Mouse (Mus musculus) kidney, adult 11 months (tissue): ENCODE results near the gene Cep78.

Experiments
- DNase-seq: peaks from one replicate; pipeline ENCODE4 v3.0.0; 2022

Cep78 gene

DNA sequence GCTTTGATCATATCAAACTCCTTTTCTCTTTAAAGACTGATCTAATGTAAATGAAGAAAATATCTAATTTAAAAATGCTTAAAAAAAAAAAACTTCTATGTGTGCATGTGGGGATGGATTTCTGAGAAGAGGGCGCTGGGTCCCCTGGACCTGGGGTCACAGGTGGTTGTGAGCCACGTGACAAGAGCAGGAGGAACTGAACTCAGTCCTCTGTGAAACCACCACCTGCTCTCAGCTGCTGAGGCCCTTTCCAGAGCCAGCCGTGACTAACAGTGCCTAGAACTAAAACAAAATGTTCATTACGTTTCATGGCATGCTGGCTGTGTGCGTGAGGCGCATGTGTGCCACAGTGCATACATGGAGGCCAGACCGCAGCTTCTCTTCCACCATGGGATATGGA lies 20.3 kb downstream of the Cep78 start:
- no peak for DNase-seq

DNA sequence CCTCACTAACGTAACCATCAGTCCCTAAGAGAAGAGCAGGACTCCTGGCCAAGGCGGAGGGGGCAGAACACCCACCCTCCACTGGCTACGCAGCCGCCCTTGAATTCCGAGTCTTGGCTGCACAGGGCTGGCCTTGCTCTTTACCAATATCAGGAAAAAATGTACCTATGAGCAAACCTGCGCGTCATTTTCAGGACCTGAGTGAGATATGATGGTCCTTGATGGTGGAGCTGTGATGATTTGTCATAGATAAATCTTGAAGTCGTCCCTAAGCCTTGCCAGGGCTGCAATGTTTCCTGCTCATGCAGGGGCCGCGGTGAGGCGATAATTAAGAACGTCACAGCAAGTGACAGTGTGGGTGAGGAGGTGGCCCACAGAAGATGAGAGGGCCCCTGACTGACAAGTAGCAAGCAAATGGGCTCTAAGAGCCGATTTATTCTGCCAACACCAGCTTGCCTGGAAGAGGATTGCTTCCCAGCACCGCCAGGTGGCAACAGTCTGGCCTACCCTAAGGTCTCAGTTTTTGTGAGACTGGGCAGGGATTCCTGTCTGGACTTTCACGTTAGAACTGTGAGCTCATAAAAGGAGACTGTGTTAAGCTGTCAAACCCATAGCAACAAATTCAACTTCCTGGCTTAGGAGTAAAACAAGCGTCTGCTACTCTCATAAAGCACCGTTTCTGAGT lies 21.6 kb downstream of the Cep78 start:
- DNase-seq = no peak

DNA sequence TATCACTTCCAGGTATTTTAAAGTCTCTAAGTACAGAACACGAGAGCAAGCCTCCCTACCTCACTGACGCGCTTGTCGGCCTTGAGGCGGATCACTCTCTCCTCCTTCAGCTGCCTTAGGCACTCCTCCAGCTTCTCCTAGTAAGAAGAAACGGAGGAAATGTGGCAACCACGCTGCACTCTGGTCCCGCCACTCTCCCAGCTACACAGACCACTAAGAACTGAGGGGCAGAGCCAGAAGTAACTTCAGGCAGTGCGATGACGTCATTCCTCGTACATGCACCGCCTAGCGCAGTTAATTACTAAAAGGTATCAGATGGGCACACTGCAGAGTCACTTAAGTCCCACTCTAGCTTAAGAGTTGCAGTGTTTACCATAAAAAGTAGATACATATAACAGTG lies 22.5 kb downstream of the Cep78 start:
- DNase-seq = no peak

DNA sequence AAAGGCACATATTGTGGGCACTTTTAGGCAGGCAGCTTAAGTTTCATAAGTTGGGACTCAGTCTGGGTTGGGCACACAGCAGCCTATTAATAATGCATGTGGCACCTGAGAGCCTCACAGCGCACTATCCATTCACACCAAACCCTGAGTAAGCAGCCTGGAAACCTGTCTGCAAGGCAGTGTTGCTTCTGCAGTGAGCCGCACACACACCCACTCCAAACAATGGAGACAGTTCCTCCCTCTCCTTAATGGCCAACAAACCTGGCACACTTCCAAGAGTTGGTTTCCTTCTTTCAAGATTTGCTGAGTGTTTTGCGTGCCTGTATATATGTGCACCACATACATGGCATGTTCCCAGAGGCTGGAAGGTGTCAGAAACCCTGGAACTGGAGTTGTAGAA lies 34.6 kb downstream of the Cep78 start:
- no peak for DNase-seq

DNA sequence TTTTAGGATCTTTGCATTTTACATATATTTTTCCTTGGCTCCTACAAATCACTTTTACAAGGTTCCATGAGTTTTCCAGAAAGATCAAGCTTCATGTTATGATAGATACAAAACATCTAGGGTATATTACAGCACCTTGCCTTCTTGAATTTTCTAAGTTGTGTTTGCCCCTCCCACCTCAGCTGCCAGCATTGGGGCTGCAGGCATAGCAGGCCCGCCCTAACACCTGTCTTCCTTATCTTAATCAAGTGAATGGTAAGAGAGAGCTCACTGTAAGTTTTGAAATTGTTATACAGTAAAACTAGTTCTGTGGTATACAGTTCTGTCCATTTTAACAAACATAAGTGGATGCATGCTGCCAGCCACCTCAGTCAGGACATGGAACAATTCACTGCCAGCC lies 35.9 kb downstream of the Cep78 start:
- no peak for DNase-seq

DNA sequence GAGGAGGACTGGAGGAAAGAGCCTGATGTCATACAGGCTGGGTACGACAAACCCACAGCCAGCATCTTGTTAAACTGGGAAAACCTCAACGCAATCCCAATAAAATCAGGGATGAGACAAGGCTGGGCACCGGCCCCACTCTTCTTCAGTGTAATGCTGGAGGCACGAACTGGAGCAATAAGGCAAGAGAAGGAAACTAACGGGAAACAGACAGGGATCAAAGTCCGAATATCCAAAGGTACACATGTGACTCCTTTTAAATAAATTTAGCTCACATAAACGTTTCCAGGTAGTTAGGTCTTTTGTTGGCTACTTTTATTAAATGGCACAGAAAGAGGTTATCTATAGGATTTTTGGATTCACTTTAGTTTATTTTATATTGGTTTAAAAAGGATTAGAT lies 36.4 kb downstream of the Cep78 start:
- DNase-seq = no peak

DNA sequence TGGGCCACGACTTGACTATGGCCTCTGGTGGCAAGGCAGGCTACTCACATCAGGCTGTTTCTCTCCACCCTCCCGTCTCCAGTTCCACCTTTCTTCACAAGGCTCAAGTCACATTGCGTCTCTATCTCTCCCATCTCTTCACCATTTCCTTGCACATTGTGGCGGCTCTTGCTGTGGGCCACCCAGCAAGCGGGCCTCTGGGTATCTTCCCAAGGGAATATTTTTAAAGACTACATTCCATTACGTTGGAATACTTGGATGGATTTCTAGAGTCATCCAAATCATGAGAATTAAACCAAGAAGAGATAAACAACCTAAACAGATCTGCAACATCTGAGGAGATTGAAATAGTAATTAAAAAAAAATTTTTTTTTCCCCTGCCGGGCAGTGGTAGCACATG lies 37.6 kb downstream of the Cep78 start, which contains the start of gene Psat1:
Gene Psat1, minus strand, starts transcription at position 101 of the 400 bp plus-strand sequence.
- DNase-seq = no peak

DNA sequence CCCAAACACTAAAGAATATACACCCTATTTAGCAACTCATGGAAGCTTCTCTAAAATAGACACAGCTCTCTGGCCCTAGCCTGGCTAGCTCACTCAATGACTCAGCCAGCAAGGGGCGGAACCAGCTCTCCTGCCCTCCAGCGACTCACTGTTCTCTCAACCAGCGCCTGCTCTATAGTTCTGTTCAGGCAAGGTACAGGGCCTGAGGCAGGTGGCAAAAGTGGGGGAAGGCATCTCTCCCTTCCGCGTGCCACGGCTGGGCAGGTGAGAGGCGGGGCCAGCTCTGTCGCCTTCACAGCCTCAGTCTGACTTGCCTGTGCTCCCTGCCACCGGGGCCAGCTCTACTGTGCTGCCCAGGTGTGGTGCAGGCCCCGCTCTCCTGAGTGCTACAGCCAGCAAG lies 38.1 kb downstream of the Cep78 start:
- DNase-seq = peak; percentile 48

DNA sequence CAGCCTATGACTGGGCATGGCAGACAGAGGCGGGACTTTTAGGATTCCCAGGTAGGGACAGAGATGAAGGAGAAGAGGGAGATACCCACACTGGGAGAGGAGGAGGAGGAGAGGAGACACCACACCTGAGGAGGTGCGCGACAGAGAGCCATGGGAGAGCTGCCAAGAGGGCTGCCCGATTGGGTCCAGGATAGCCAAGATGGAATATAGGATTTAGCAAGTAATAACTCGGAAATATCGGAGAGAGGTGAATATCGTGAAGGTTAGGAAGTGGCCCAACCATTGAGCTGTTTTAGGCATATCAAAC lies 41.7 kb downstream of the Cep78 start:
- DNase-seq = no peak

DNA sequence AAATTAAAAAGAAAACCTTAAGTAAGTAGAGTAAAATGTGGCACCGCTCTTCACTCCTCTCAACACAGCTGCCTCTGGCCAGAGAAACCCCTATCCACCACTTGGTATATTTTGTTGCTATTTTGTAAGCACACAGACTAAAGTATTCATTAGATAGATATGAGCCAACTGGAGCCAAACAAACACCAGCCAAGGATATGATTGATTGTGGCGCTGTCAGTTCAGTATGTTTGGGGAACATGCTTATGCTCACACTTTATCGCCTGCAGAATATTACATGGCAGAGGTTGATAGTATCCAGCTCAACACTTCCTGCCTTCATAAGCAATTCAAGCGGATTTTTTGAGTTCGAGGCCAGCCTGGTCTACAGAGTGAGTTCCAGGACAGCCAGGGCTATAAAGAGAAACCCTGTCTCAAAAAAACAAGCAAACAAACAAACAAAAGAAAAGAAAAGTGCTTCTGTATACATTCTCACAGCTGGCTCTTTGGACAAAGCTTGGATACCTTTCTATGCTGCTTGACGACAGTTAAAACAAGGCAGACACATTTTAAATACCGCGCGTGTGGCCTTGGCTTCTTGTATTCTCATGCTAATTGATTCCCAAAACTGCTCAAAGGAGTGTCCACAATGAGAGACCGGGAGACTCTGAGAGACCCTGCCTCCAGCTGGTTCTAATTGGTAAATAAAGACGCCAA lies 42.2 kb downstream of the Cep78 start:
- DNase-seq = no peak

DNA sequence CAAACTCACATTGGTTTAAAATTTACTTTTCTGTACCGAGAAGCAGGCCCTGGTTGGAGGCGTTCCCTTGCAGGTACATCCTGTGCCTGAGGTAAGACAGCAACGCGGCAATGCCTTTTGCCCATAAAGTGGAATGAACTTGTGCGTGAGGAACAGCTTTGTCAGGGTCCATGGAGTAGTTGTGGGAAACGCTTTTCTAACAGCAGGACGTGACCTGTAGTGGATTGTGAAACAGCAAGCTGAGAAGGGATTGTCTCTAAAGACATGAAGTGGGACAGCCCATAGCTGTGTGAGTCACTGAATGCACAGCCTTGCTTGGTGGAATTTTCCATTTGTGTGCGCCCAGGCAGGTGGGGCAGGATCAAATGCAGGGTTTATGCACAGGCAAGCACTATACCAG lies 43.4 kb downstream of the Cep78 start:
- peak; percentile 50 for DNase-seq

DNA sequence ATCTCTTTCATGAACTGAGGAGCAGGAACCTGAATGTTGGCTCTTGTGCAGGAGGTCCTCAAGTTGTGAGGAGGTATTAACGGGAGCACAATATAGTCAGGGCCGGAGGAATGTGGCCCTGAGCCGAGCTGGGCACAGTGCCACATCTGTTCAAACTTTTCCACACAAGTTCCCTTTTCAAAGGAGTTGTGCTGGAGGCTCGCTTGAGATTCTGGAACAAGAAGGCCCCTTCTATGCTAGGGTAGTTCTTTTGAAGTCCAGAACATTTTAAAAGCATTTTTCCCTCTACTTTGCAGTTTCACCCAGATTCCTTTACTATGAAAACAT lies 59.1 kb downstream of the Cep78 start:
- peak; percentile 81 for DNase-seq

DNA sequence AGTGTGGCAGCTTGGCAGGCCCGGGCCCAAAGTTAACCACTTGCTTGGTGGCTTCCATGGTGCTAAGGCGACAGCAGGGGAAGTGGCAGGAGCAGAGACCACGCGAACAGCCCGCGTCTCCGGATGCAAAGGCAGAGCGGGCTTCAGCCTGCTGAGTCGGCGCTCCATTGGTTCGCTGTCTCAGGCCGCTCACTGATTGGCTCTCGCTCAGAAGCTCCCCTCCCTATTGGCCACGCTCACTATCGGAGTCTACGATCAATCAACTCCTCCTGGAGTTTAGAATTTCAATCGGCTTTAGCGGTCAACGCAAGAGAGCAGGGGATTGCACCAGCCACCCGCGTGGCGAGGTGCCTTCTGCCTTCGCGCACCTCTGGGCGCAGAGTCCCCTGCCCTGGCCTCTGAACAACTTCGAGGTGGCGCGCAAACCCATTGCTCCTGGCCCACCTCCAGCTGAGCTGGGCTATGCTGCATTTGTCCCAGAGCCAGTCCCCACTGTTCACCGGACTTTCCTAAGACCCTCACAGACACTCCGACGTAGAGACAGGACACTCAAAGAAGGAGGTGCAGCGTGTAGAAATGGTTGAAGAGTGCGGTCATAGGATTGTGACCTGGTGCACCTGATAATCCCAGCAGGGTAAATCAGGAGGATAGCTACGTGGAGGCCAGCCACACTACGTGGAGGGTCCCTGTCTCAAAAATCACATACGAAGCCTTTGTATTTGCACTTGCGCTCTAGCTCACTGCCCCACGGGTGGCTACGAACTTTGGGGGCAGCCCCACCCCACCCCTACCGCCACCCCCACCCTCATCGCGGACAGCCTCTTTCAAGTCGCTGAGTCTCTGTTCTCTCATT lies 59.7 kb downstream of the Cep78 start:
- DNase-seq = peak; percentile 90

DNA sequence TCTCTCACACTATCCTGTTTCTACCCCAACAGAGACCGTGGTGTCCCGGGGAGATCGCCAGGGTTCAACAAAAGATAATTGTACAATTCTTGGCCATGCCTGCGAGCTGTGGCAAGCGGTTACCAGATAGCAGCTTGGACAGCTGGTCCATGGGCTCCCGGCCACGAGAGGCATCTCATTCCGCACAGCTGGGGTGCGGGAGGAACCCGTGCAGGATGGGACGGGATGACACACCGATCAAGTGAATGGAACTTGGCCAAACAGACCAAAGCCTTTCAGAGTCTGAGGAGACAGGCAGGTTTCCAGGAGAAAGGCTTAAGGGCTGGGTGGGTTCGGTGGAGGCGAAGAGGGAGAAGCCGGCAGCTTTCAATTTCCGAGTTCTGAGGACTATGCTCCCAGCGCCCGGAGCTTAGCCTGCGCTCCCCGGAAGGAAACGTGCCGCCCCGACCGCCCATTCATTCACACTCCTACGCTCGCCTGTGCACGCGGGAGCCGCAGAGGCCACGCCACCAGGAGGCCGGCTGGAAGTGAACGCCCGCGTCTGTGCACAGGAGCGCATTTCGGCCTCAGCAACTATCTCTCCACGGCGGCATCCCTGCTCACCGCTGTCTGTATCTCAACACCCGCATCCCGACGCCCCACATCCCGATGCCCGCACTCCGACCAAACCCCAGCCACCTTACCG lies 60.5 kb downstream of the Cep78 start:
- peak; percentile 31 for DNase-seq

DNA sequence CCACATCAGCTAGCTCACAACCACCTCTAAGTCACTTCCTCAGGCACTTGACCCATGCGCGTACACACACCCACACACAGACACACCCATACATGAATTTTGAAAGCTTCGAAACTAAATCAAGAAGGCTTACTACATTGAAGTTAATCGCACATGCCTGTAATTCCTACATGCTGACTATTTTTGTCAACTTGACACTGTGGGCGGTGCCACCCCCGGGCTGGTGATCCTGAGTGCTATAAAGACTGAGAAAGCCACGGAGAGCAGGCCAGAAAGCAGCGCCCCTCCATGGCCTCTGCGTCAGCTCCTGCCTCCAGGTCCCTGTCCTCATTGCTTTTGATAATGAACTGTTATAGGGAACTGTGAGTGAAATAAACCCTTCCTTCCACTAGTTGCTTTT lies 61.4 kb downstream of the Cep78 start:
- DNase-seq = peak; percentile 18

DNA sequence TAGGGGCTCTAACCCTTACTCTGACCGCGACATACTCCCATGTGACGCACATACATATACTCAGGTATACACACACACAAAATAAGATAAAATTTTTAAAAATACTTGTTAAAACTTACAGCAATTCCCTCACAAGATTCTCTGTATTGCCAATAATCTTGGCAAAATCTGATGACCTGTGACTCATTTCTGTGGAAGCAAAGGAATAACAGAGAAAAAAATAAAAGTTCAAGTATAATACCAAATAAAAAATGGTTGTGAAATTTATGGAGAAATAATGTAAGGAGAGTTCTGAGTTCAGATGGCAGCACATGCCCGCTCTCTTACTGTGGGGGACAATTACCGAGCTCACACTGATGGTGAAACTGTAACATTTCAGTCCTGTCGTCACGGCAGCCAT lies 65.5 kb downstream of the Cep78 start:
- no peak for DNase-seq

DNA sequence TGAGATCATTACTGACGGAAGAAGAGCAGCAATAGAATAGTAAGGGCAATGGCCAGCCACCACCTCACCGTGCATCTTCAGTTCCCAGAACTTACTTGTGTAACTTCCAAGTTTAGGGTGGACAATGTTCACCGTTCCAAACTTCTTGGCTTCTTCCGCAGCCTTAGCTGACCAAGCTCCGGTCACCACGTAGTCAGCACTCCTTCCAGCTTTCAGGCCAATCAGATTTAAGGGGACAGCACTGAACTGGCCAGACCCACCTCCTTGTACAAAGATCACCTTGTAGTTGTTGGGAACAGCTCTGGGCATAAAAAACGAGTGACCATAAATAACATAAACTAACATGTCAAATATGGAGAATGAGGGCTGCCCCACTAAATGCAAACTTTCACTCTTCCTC lies 66.7 kb downstream of the Cep78 start:
- DNase-seq = peak; percentile 54

DNA sequence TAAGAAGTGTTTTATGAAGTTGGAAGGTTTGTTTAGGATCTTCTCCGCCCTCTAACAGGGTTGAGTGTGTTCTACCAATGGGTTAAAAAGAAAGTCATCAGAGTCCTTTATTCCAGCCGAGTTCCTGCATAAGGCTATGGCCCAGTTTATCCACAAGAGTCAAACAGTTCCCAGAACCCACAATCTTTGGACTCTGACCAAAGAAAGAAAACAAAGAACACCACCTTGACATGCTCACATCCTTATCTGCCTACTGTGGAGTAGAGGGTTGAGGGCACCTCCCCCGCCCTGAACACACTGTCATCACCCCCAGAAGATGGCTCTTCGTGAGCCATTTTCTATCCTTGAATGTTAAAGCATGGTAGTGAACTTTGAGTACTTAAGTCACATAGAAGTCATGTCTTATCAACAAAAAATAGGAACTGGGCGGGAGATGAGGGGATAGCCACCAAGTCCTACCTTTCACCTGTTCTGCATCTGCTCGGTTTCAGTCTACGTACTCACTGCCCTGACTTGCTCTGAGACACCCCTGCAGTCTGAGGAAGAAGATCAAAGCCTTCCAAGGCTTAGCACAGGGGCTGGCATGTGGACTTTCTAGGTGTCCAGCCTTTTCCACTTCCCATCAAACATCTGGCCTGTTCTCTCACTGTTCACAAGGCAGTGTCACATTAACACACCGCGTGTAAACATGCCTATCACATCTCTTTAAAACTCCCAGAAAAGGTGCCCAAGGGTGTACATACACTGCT lies 71.4 kb downstream of the Cep78 start:
- no peak for DNase-seq

DNA sequence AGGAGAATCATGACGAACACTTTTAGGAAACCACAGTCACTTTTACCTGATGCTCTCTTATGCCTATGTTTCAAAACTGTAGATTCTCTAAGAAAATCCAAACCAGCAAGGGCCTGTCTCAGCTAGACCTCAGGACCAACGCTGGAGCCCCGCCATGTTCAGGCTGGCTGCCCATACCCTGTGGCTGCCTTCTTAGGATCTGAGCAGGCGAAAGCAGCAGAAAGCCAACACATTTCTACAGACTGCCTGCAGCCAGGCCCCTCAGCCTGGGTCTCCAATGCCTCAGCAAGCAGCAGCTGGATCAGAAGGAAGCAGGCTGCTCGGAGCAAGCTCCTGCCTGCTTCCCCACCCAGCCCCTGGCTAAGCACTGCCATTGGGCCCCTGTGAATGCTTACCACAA lies 73.3 kb downstream of the Cep78 start:
- DNase-seq = no peak

DNA sequence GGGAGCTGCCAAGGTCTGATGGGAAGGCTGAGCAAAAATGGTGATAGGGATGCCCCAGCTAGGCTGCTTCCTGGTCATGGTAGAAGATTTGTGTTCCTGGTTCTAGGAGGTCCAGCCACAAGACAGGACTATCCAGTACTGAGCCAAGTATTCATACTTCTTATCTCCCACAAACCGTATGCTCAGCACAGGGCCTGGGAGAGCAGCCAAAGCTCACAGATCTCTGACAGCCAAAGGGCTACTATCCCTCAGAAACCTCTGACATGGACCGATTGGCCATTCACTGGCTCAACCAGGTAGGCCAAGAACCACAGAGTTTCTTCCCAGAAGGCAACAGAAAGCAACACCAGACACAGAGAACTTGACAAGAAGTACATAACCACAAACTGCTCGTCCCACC lies 73.8 kb downstream of the Cep78 start:
- peak; percentile 18 for DNase-seq

DNA sequence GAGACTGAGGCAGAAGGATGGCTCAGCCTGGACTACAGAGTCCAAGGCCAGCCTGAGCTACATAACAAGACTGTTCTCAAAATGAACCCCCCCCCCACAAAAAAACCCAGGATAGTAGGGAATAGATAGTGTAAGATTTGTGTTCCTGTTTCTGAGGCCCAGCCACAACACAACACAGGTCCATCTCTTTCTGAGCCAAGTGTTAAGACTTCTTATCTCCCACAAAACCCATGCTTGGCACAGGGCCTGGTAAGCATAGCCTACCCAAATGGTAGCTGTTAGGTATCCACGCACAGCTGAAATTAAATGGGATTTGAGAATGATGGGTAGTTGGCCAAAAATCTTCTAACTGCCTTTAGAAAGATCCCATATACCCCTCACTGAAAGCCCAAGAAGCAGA lies 74.3 kb downstream of the Cep78 start:
- no peak for DNase-seq

DNA sequence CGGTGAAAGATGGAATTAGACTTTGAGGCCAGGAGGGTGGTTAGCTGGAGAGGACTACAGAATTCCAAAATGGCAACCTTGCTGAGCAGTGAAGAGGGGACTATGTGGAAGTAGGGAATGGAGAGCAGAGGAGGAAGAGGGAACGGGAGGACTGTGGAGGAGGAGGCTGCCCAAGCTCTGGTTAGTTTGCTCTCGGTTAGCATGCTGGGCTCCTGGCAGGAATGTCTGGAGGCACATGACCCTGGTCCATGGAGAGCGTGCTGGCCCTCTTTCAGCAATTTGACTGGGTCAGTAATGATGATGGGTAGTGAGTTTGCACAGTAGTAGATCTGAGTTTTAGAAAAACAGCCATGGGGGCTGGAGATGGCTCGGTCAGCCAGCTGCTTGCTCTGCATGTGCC lies 76.8 kb downstream of the Cep78 start:
- peak; percentile 38 for DNase-seq
